Mouse (Mus musculus): ENCODE measurements around the gene Rin3. TPM values are rescaled to one million over a fixed set of nuclear protein-coding genes. Genes with fewer than 3 reads are reported as not detected.

Gene Rin3
- polyA plus RNA-seq, 1 experiment: 6.9 TPM

- DNase-seq (ENCODE audit: low read depth): no peak
These were observed 19.5 kb downstream of the Rin3 start for GRCm38 (mm10) chr12:102302322-102302721.

GRCm38 (mm10) chr12:102302831-102303351 is 20.0 kb downstream of the Rin3 start:
- DNase-seq (ENCODE audit: low read depth): no peak

- no peak for DNase-seq (ENCODE audit: low read depth)
These were observed 21.0 kb downstream of the Rin3 start for GRCm38 (mm10) chr12:102303867-102304266.

- DNase-seq (ENCODE audit: low read depth): no peak
These were observed 22.4 kb downstream of the Rin3 start for GRCm38 (mm10) chr12:102305069-102305836.

GRCm38 (mm10) chr12:102308001-102308456 is 25.2 kb downstream of the Rin3 start:
- no peak for DNase-seq (ENCODE audit: low read depth)

- DNase-seq (ENCODE audit: low read depth): no peak
These were observed 25.7 kb downstream of the Rin3 start for GRCm38 (mm10) chr12:102308457-102309011.

GRCm38 (mm10) chr12:102309099-102309799 is 26.4 kb downstream of the Rin3 start:
- DNase-seq (ENCODE audit: low read depth): no peak

GRCm38 (mm10) chr12:102309800-102310195 is 26.9 kb downstream of the Rin3 start:
- no peak for DNase-seq (ENCODE audit: low read depth)

GRCm38 (mm10) chr12:102310261-102310660 is 27.4 kb downstream of the Rin3 start:
- no peak for DNase-seq (ENCODE audit: low read depth)

GRCm38 (mm10) chr12:102311454-102311853 is 28.6 kb downstream of the Rin3 start:
- no peak for DNase-seq (ENCODE audit: low read depth)

GRCm38 (mm10) chr12:102319150-102319549 is 36.3 kb downstream of the Rin3 start:
- no peak for DNase-seq (ENCODE audit: low read depth)

- no peak for DNase-seq (ENCODE audit: low read depth)
These were observed 37.1 kb downstream of the Rin3 start for GRCm38 (mm10) chr12:102319899-102320298.

- DNase-seq (ENCODE audit: low read depth): no peak
These were observed 37.5 kb downstream of the Rin3 start for GRCm38 (mm10) chr12:102320322-102320721.

- DNase-seq (ENCODE audit: low read depth): no peak
These were observed 38.3 kb downstream of the Rin3 start for GRCm38 (mm10) chr12:102321064-102321728.

- no peak for DNase-seq (ENCODE audit: low read depth)
These were observed 39.0 kb downstream of the Rin3 start for GRCm38 (mm10) chr12:102321855-102322254.

- no peak for DNase-seq (ENCODE audit: low read depth)
These were observed 40.5 kb downstream of the Rin3 start for GRCm38 (mm10) chr12:102323392-102323791.

GRCm38 (mm10) chr12:102324156-102324885 is 41.5 kb downstream of the Rin3 start:
- peak; percentile 63 for DNase-seq (ENCODE audit: low read depth)

- DNase-seq (ENCODE audit: low read depth): no peak
These were observed 42.0 kb downstream of the Rin3 start for GRCm38 (mm10) chr12:102324886-102325220.

GRCm38 (mm10) chr12:102326753-102327340 is 44.0 kb downstream of the Rin3 start:
- DNase-seq (ENCODE audit: low read depth): no peak

- DNase-seq (ENCODE audit: low read depth): no peak
These were observed 44.7 kb downstream of the Rin3 start for GRCm38 (mm10) chr12:102327525-102327924.

- no peak for DNase-seq (ENCODE audit: low read depth)
These were observed 45.2 kb downstream of the Rin3 start for GRCm38 (mm10) chr12:102328090-102328489.
